Mouse (Mus musculus) adrenal gland (tissue): ENCODE measurements around the gene Cpm.
"Not testable (repeated sequence)": the region's sequence is repeated elsewhere in the genome, so short reads cannot be mapped to it uniquely, and the experiment has no call there.

ENCODE experiments used
- intact Hi-C: fragments of 180-260 bp; cut with DNase I; formaldehyde crosslinking; loops from one replicate; pipeline ENCODE4 v1.15.1; 2025

Cpm gene

DNA sequence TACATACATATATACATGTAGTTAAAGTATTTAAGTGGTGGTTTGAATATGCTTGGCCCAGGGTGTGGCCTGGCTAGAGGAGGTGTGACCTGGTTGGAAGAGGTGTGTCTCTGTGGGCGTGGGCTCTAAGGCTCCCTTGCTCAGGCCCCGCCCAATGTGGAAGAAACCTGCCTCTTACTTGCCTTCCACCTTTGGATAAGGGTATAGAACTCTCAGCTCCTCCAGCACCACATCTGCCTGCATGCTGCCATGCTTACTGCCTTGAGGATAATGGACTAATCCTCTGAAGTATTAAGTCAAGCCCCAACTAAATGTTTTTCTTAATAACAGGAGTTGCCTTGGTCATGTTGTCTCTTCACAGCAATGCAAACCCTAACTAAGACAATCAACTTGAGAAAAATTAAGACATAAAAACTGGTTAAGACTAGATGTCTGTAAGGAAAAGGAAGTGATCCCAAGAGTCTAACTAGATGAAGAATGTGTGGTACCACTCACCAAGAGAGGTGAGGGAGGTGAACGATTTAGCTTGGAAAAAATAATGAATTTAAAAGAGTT lies 68.3 kb downstream of the Cpm start:
- intact Hi-C loops = loop anchor here (10.0 kb wide), 1 partner anchor 343 kb away; no protein-coding TSS in a partner anchor

GRCm38 (mm10) chr10:117698313-117699138 lies 69.2 kb downstream of the Cpm start:
- intact Hi-C loops = loop anchor here (10.0 kb wide), 1 partner anchor 344 kb away; no protein-coding TSS in a partner anchor

GRCm38 (mm10) chr10:117699914-117700313 lies 70.6 kb downstream of the Cpm start:
- intact Hi-C loops = loop anchor here (10.0 kb wide), 1 partner anchor 345 kb away; no protein-coding TSS in a partner anchor

- intact Hi-C loops = no loop called here
Measured at GRCm38 (mm10) chr10:117700450-117700849, 71.2 kb downstream of the Cpm start.

DNA sequence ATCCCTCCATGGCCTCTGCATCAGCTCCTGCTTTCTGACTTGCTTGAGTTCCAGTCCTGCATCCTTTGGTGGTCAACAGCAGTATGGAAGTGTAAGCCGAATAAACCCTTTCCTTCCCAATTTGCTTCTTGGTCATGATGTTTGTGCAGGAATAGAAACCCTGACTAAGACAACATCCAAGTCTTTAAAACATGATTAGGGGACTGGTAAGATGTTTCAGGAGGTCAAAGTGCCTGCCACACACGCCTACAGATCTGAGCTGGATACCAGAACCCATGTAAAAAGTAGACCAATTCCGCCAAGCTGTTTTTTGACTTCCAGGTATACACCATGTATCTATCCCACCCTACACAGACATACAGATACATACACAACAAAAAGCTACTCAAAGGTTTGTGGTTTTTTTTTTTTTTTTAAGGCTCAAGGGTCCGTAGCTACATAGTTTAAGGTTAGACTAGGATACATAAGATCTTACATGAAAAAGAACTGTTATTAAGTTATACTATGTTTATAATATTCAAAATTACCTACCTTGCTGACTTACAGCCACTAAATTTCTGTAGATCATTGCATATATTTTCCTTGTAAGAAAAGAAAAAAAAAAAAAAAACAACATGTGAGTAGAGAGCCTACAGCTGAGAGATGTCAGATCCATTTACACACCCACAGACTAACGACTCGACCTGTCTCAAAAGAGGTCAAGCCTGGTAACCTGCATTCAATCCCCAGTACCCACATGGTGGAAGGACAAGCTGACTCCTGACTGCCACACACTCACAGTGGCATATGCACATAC lies 71.9 kb downstream of the Cpm start:
- intact Hi-C loops = no loop called here

GRCm38 (mm10) chr10:117702024-117702833 lies 72.9 kb downstream of the Cpm start:
- intact Hi-C loops = no loop called here

DNA sequence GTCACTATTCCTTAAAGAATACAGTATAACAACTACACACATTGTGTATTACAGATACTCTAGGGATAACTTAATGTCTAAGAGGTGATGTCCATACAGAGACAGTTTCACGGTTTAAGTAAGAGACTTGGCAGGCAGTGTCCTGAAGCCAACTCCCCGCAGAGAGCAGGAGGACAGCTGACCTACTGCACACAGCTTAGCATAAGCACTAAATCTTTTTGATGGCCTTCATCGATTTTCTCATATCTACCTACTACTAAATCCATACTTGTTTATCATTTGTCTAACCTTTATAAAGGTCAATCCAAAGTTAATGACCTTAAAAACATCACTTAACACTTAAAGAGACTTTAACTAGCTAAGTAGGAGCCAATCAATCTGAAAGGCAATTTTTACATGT lies 74.2 kb downstream of the Cpm start:
- intact Hi-C loops = no loop called here

DNA sequence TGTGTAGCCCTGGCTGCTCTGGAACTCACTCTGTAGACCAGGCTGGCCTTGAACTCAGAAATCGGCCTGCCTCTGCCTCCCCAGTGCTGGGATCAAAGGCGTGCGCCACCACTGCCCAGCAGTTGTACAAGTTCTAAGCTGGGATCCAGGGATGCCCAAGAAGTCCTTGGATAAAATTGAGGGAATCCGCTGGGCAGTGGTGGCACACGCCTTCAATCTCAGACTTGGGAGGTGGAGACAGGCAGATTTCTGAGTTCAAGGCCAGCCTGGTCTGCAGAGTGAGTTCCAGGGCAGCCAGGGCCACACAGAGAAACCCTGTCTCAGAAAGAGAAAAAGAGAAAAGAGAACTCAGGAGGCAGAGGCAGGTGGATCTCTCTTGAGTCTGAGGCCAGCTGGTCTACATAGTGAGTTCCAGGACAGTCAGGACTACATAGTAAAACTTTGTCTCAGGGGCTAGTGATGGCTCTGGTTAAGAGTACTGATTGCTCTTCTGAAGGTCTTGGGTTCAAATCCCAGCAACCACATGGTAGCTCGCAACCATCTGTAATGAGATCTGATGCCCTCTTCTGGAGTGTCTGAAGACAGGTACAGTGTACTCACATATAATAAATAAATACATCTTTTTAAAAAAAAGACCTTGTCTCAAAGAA lies 75.1 kb downstream of the Cpm start:
- intact Hi-C loops = not testable (repeated sequence)

DNA sequence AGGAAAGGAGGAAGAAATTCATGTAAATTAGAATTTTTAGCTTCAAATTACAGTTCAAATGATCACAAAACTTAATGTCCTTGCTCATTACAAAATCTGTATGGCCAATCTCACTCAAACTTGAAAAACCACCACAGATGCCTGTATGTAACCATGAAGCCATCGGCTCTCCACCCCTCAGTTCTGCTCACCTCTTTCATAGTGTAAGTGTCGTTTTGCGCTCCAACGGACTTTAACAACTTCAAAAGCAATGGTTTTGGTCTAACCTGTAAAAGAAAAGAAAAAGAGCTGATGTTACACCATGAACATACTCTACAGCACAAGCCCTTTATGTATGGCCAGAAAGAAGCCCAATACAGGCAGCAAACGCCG lies 75.7 kb downstream of the Cpm start:
- intact Hi-C loops = no loop called here

- intact Hi-C loops = no loop called here
Measured at GRCm38 (mm10) chr10:117705806-117706205, 76.5 kb downstream of the Cpm start.

DNA sequence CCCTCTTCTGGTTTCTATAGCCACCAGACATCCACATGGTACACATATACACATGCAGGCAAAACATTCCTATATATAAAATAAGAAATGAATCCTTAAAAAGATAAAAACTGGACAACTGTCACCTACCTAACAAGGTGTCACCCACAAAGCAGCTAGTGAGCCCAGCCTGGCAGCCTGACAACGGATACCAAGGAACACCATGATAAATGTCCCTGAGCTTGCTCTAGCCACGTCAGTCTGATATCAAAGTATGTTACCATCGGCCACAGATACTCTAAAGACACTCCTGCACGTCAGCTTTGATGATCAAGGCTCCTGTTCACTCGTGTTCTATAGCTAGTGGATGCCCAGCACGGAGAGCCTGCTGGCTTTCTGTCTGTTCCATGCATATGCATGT lies 77.1 kb downstream of the Cpm start:
- intact Hi-C loops = no loop called here

DNA sequence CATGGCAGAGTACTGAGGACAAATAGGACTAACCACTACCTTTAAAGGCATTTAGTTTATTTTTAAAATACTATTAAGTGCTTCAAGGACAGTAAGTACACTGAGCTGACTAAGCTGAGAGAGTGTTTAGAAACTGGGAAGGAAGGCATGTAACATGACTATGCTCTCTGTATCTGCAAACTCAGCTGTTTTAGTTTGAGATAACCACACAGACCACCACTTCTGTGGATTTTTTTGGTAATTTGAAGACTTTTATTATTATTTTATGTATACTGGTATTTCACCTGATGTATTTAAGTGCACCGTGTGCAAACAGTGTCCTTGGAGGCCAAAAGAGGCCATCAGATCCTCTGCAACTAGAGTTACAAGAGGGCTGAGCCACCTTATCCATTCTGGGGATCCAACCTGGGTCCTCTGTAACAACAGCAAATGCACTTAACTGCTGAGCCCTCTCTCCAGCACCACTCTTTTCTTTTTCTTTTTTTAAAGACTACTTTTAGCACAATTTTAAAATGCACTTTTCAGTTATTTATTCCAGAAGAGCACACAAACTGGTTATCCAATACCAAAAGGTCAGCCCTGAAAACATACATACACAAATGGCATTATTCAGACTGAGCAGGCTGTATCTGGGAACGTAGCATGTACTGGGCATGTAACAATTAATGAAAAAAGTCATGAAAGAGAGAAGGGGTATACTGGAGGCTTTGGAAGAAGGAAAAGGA lies 78.0 kb downstream of the Cpm start:
- intact Hi-C loops = no loop called here

DNA sequence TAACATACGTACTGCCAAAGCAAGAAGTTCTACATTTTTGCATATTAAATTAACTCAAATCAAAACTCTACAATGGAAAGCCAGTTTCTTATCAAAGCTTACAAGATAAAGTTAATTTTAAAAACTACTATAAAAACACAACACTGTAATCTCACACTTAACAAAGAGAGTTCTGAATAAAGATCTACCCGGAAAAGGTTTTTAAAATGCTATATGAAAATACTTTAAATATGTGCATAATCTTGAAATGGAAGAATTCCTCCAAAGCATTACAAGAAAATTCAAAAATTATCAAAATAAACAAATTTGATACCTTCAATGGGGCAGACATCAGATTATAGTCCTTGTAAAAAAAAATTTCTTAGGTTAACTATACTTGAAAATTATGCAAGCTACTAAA lies 79.1 kb downstream of the Cpm start:
- intact Hi-C loops = no loop called here

DNA sequence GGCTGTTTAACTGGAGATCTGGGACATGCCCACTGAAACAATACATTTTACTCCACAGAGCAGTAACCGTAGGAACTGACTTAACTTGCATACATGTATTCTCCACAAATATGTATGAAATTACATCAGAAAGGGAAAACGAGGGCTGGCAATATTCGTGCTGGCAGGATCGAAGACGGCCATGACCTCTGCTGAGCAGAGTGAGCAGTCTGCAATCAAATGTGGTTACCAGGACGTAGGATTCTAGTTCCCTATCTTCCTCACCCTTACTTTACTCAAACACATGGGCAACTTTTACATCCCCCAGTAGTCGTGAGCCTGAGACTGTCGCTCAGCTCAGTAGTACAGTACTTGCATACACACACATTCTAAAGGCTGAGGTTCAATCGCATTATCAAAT lies 79.6 kb downstream of the Cpm start:
- intact Hi-C loops = no loop called here

- intact Hi-C loops = no loop called here
Measured at GRCm38 (mm10) chr10:117709326-117709830, 80.1 kb downstream of the Cpm start.

DNA sequence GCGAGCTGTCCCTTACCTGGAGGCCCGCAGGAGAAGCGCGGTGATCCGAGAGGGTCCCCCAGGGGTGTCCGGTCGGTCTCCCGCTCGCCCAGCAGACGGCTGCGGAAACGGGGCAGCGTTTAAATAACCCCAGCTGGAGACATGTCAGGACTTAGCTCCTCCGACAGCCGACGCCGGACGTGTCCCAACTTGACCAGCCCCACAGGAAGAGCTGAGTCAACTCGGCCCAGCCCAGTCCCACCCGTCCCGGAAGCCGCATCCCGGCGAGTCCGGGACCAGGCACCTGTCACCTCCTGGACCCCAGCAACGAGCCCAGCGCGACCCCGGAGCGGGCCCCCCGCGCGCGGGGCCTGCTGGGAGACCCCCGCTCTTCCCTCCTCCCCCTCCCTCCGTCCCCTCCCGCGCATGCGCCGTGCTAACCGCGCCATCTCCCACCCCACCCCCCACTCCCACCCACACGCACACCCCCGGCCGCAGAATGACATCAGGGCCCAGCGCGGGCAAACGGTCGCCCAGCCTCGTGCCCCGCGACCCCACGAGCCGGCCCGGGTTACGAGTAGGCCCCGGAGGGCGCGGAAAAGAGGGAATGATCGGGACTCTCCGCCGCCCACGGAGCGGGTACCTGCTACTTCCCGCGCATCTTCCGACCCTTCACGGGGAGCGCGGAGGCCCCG lies 80.8 kb downstream of the Cpm start:
- intact Hi-C loops = no loop called here

DNA sequence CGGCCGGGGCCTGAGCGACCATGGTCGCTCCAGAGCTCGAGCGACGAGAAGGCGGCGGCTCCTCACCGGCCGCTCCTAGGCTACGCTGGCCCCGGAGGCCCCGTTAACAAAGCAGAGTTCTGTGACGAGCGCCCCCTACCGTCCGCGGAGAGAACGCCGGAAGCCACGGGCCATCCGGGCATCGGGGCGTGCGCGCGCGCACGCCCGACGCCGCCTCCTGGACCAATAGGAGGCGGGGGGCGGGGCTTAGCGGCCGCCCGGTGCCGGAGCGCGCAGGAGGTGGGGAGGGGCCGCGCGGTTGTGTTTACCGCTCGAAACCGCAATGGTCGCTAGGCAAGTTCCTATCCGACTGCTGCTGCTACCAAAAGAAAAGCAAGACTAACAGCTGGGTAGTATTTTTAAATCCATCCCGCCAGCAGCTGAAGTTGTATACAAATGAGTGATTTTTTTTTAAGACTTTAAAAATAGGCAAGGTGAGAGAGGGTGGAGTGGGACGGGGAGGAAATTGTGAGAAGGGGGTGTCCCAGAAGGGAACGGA lies 81.4 kb downstream of the Cpm start, which contains the start of gene Mdm2:
Gene Mdm2, minus strand, starts transcription at position 155 of the 538 bp plus-strand sequence.
- intact Hi-C loops = no loop called here

GRCm38 (mm10) chr10:117711408-117711807 lies 82.1 kb downstream of the Cpm start:
- intact Hi-C loops = no loop called here

DNA sequence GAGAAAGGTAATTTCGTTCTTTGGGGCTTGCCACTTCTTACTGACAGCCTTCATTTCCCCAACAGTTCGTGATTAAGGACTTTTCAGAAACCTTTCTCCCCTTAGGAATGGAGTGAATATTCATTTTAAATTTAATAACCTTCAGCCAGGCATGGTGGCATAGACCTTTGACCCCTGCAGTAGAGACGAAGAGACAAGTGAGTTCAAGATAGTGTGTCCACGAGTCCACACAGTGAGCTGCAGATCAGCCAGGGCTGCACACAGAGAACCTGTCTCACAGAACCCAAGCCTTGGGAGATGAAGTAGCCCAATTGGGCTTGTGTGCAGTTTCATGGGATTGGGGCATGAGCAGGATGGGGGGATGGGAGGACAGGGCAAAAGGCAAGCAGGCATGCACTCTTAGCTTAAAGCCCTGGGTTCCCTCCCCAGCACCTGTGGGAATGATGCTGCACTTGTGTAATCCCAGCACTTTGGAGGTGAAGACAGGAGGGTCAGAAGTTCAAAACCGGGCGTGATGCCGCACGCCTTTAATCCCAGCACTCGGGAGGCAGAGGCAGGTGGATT lies 83.0 kb downstream of the Cpm start:
- intact Hi-C loops = no loop called here
